Mouse (Mus musculus): ENCODE measurements at regions not wholly inside any gene's neighbourhood (a gene's known extent, or its start where the extent isn't known, plus 50 kb on each side); places are given as distances from the start of the nearest gene placed in this dataset.

- H3K27ac ChIP-seq (ENCODE audit: low read depth, low read length), result no peak overlapping the region
- no peak for ATAC-seq (replicated peaks; ENCODE audit: low FRiP score)
Measured at GRCm38 (mm10) chr10:99879362-99879761, 119.9 kb upstream of the Csl start.

DNA sequence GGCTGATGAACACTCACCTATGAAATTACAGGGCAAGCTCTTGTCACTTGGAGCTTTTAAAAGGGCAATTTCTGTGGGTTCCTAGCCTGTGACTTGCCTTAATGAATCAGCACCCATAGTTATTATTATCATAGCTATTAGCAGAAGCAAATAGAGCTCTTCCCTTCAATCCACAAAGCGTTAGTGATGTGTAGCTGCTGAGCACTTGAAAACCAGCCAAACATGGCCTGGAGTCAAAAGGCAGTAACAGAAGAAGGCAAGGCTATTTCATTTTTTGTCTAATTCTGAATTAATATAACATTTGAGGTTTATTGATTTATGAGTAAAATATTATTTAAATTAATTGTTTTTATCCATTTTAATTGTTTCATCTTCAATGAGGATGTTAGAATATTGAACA lies 105.3 kb upstream of the Csl start:
- no peak overlapping the region for H3K4me2 ChIP-seq
- WGBS, result 86% methylated on average over 1 of the region's 1 CpGs
- H3K4me1 ChIP-seq (replicated peaks; ENCODE audit: control insufficient read depth, insufficient read depth, low read length), result no peaks in the 10 kb centered on the region
- H3K36me3 ChIP-seq (ENCODE audit: control insufficient read depth, insufficient read depth, low read length), result no peaks in the 10 kb centered on the region
- ATAC-seq (replicated peaks; ENCODE audit: low FRiP score) (no peak), DNase-seq (ENCODE audit: low spot score) (no peak)
- H3K27ac ChIP-seq (ENCODE audit: low read depth, low read length), result no peak overlapping the region
- H3K9me3 ChIP-seq (ENCODE audit: control insufficient read depth, low read length), result no peaks in the 10 kb centered on the region
- no peak overlapping the region for H3K4me3 ChIP-seq (ENCODE audit: low read depth, low read length)
- H3K9ac ChIP-seq (ENCODE audit: low read depth, low read length), result no peak overlapping the region
- H3K27me3 ChIP-seq (replicated peaks; ENCODE audit: control insufficient read depth, insufficient read depth, low read length), result no peaks in the 10 kb centered on the region

More at GRCm38 (mm10) chr10:99879362-99879761, 119.9 kb upstream of the Csl start:
- DNase-seq (ENCODE audit: low spot score), result no peak
- no peaks in the 10 kb centered on the region for H3K9me3 ChIP-seq (ENCODE audit: control insufficient read depth, low read length)
- H3K36me3 ChIP-seq (ENCODE audit: control insufficient read depth, insufficient read depth, low read length), result no peaks in the 10 kb centered on the region
- H3K9ac ChIP-seq (ENCODE audit: low read depth, low read length), result no peak overlapping the region
- no peaks in the 10 kb centered on the region for H3K27me3 ChIP-seq (replicated peaks; ENCODE audit: control insufficient read depth, insufficient read depth, low read length)
- H3K4me2 ChIP-seq, result no peak overlapping the region
- no peaks in the 10 kb centered on the region for H3K4me1 ChIP-seq (replicated peaks; ENCODE audit: control insufficient read depth, insufficient read depth, low read length)
- 76% methylated on average over 5 of the region's 5 CpGs for WGBS
- H3K4me3 ChIP-seq (ENCODE audit: low read depth, low read length), result no peak overlapping the region

DNA sequence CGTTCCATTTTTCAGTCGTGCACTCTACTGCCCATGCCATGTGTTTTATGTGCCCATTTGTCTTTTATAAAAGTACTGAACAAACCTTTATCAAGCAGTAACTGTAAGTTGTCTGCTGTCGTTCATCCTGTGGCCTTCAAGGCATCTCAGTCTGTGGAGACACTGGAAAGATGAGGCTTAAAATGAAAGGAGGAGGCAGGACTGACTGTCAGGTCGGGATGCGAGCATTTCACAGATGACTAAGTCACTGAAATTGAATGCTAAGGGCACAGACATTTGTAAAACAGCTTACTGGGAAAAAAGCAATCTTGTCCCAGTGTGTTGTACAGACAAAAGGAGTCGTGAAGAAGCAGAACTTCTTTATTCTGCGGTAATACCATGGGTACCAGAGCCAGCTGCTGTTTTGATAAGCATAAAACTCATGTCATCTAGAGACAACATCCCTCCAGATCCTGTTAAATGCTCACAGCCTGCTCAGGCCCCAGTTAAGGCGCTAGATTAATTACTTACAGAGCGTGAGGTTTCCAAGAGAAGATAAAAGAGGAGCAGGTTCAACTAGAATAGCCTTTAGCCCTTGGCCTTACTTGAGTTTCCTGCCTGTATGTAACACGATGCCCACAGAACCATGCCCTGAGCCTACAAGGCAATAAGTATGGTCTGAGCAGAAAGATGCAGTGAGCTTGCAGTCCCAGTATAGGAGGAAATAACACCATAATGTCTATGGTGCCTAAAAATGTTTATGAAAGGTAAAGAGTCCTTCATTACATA lies 101.0 kb upstream of the Csl start:
- no peaks in the 10 kb centered on the region for H3K9me3 ChIP-seq (ENCODE audit: control insufficient read depth, low read length)
- no peak overlapping the region for H3K27ac ChIP-seq (ENCODE audit: low read depth, low read length)
- H3K9ac ChIP-seq (ENCODE audit: low read depth, low read length), result no peak overlapping the region
- H3K4me2 ChIP-seq, result no peak overlapping the region
- no peak overlapping the region for H3K4me3 ChIP-seq (ENCODE audit: low read depth, low read length)
- no peaks in the 10 kb centered on the region for H3K4me1 ChIP-seq (replicated peaks; ENCODE audit: control insufficient read depth, insufficient read depth, low read length)
- H3K27me3 ChIP-seq (replicated peaks; ENCODE audit: control insufficient read depth, insufficient read depth, low read length), result no peaks in the 10 kb centered on the region
- ATAC-seq (replicated peaks; ENCODE audit: low FRiP score), result no peak
- no peaks in the 10 kb centered on the region for H3K36me3 ChIP-seq (ENCODE audit: control insufficient read depth, insufficient read depth, low read length)
- no peak for DNase-seq (ENCODE audit: low spot score)
- WGBS, result 64% methylated on average over 10 of the region's 10 CpGs

GRCm38 (mm10) chr10:99844110-99844509 lies 84.7 kb upstream of the Csl start:
- Histone ChIP-seq H3K27ac (ENCODE audit: low read depth, low read length) (no peak overlapping the region), H3K9me3 (ENCODE audit: control insufficient read depth, low read length) (no peaks in the 10 kb centered on the region), H3K4me2 (no peak overlapping the region), H3K4me3 (ENCODE audit: low read depth, low read length) (no peak overlapping the region), H3K36me3 (ENCODE audit: control insufficient read depth, insufficient read depth, low read length) (no peaks in the 10 kb centered on the region), H3K27me3 (replicated peaks; ENCODE audit: control insufficient read depth, insufficient read depth, low read length) (no peaks in the 10 kb centered on the region), H3K4me1 (replicated peaks; ENCODE audit: control insufficient read depth, insufficient read depth, low read length) (0 out of 2 replicates have a peak, but pooled peaks cover 2% of the 10 kb centered on the region), H3K9ac (ENCODE audit: low read depth, low read length) (no peak overlapping the region)
- 79% methylated on average over 5 of the region's 5 CpGs for WGBS
- no peak for DNase-seq (ENCODE audit: low spot score)
- ATAC-seq (replicated peaks; ENCODE audit: low FRiP score), result no peak

DNA sequence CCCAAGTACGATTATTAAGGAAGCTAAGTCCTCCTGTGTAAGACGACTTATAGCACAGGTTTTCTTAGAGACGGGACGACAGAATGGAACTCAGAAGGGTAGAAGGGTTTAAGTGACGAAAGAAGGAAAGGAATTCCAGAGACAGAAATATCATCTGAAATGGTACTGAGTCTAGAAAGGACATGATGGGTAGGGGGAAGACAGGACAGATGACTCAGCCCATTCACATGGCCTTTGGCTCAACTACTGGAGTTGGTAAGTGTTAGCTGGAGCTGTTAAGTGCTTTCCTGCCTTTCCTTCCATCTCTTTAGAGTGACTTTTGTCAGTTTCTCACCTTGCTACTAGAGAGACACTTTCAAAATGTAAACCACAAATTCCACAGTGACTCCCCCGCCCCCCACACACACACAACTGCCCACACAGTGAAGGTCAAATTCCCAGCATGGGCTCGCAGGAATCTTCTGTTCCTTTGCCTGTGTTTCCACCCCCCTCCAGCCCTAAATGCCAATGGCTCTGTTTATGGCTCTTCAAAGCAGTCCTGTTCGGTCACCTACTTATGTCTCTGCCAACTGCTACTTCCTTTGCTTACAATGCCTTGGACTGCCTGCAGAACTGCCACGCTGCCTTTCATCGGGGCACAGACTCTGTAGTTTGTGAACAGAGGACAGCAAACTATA lies 81.8 kb upstream of the Csl start:
- H3K36me3 ChIP-seq (ENCODE audit: control insufficient read depth, insufficient read depth, low read length), result no peaks in the 10 kb centered on the region
- DNase-seq (ENCODE audit: low spot score) (no peak), ATAC-seq (replicated peaks; ENCODE audit: low FRiP score) (no peak)
- H3K4me1 ChIP-seq (replicated peaks; ENCODE audit: control insufficient read depth, insufficient read depth, low read length), result 0 out of 2 replicates have a peak, but pooled peaks cover 2% of the 10 kb centered on the region
- 70% methylated on average over 10 of the region's 10 CpGs for WGBS
- no peak overlapping the region for H3K27ac ChIP-seq (ENCODE audit: low read depth, low read length)
- no peak overlapping the region for H3K9ac ChIP-seq (ENCODE audit: low read depth, low read length)
- H3K4me2 ChIP-seq, result no peak overlapping the region
- H3K4me3 ChIP-seq (ENCODE audit: low read depth, low read length), result no peak overlapping the region
- no peaks in the 10 kb centered on the region for H3K9me3 ChIP-seq (ENCODE audit: control insufficient read depth, low read length)
- H3K27me3 ChIP-seq (replicated peaks; ENCODE audit: control insufficient read depth, insufficient read depth, low read length), result no peaks in the 10 kb centered on the region

GRCm38 (mm10) chr10:99840179-99840876 lies 80.9 kb upstream of the Csl start:
- Histone ChIP-seq H3K9ac (ENCODE audit: low read depth, low read length) (no peak overlapping the region), H3K4me2 (no peak overlapping the region), H3K27me3 (replicated peaks; ENCODE audit: control insufficient read depth, insufficient read depth, low read length) (no peaks in the 10 kb centered on the region), H3K4me3 (ENCODE audit: low read depth, low read length) (no peak overlapping the region), H3K9me3 (ENCODE audit: control insufficient read depth, low read length) (no peaks in the 10 kb centered on the region), H3K36me3 (ENCODE audit: control insufficient read depth, insufficient read depth, low read length) (no peaks in the 10 kb centered on the region), H3K27ac (ENCODE audit: low read depth, low read length) (no peak overlapping the region), H3K4me1 (replicated peaks; ENCODE audit: control insufficient read depth, insufficient read depth, low read length) (0 out of 2 replicates have a peak, but pooled peaks cover 2% of the 10 kb centered on the region)
- 68% methylated on average over 10 of the region's 10 CpGs for WGBS
- ATAC-seq (replicated peaks; ENCODE audit: low FRiP score) (no peak), DNase-seq (ENCODE audit: low spot score) (no peak)

DNA sequence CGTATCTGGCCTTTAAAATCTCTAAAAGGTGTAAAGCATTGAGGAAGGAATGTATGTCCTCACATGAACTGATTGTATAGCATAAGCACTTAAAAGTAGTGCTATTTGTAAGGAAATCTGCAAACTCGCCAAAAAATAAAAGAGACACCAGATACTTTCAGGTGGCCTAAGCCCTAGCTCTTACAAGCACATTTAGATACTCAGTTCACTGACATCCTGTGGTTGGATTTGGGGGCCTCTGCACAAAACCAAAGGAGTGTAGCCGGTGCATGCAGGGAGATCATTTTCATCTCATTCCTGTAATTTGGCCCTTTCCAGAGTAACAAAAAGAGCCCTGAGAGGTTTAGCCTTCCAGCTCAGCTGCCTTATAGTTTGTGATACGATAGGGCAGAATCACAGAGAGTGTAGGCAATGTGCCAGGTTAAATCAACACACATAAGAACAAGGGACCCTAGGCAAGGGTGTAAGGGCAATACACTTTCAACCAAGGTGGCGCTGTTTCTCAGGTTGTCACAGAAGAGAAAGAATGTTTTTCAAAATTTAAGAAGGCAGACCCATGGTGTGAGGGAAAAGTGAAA lies 77.5 kb upstream of the Csl start:
- ATAC-seq (replicated peaks; ENCODE audit: low FRiP score) (no peak), DNase-seq (ENCODE audit: low spot score) (no peak)
- 84% methylated on average over 5 of the region's 5 CpGs for WGBS

DNA sequence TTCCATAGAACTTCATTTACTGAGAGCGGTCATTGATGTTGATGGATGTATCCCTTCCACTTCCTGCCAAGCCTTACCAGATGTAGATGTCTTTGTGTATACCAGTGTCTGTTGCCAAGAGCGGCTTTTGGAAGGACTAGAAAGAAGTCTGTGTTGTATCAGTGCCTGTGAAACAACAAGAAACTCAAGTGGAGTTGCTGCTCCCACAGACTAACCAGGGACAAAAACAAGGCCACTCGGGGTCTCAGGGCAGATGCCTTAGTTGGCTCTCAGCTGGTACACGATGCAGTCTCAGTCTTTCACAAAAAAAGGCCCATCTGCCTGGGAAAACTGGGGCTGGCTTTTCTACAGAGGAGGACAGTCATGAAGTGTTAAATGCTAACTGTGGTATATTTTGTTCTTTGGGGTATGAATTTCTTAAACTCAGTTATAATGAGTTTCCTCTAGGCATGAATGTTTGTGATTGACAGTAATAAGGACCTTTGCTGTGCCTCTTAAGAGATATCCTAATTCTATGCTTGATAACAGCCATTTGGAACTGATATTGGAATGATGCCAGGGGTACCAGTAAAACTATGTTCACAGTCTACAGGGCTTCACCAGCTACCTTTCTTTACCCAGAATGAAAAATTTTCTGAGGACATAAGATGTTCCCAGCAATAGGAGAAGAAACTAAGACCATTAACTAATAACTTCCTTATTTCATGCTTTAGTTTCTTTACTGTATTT lies 75.6 kb upstream of the Csl start:
- Histone ChIP-seq H3K9ac (ENCODE audit: low read depth, low read length) (no peak overlapping the region), H3K4me2 (no peak overlapping the region), H3K27ac (ENCODE audit: low read depth, low read length) (no peak overlapping the region), H3K4me3 (ENCODE audit: low read depth, low read length) (no peak overlapping the region), H3K27me3 (replicated peaks; ENCODE audit: control insufficient read depth, insufficient read depth, low read length) (no peaks in the 10 kb centered on the region), H3K36me3 (ENCODE audit: control insufficient read depth, insufficient read depth, low read length) (no peaks in the 10 kb centered on the region), H3K9me3 (ENCODE audit: control insufficient read depth, low read length) (no peaks in the 10 kb centered on the region), H3K4me1 (replicated peaks; ENCODE audit: control insufficient read depth, insufficient read depth, low read length) (no peaks in the 10 kb centered on the region)
- ATAC-seq (replicated peaks; ENCODE audit: low FRiP score) (no peak), DNase-seq (ENCODE audit: low spot score) (no peak)
- WGBS, result 72% methylated on average over 4 of the region's 4 CpGs

More for the DNA sequence above, 77.5 kb upstream of the Csl start:
- H3K4me3 ChIP-seq (ENCODE audit: low read depth, low read length), result no peak overlapping the region
- H3K27ac ChIP-seq (ENCODE audit: low read depth, low read length), result no peak overlapping the region
- H3K9me3 ChIP-seq (ENCODE audit: control insufficient read depth, low read length), result no peaks in the 10 kb centered on the region
- H3K4me1 ChIP-seq (replicated peaks; ENCODE audit: control insufficient read depth, insufficient read depth, low read length), result 0 out of 2 replicates have a peak, but pooled peaks cover 2% of the 10 kb centered on the region
- H3K36me3 ChIP-seq (ENCODE audit: control insufficient read depth, insufficient read depth, low read length), result no peaks in the 10 kb centered on the region
- H3K4me2 ChIP-seq, result no peak overlapping the region
- no peaks in the 10 kb centered on the region for H3K27me3 ChIP-seq (replicated peaks; ENCODE audit: control insufficient read depth, insufficient read depth, low read length)
- H3K9ac ChIP-seq (ENCODE audit: low read depth, low read length), result no peak overlapping the region
